ENCODE assay signal across 9 mouse cellular contexts in the genomic region with DNA sequence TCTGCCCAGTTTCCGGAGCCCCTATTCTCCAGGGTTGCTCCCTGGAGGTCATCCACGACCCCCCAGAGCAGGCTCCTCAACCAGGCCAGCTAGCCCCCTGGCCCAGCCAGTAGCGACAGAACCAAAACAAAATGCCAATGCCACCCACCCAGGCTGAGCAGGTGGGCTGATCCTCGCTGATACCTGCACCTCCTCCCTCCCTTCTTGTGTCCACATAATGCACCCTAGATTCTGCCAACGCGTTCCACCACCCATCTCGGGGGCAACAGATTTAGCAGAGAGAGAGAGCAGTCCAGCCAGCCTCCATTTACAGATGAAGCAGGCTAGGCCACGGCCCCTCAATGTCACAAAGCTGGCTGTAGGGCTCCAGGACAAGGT. TPM values are rescaled to one million over a fixed set of nuclear protein-coding genes. Genes with fewer than 3 reads are reported as not detected.
DNase-seq lines count a peak whose midpoint lies in the region; ATAC-seq and TF ChIP-seq lines count a peak whose summit lies in the region.
"Had no signal": no experiment of that assay in that cellular context is flagged by ENCODE, and none has a peak within 500 bp of the region (broad histone marks: within the 10 kb centered on the region; RNA-seq: fewer than 3 reads in every experiment).

No protein-coding gene starts in this region.

- peaks cover 11% of the 10 kb centered on the region for H3K4me1 ChIP-seq in kidney, embryonic 16.5 days (ENCODE audit: insufficient read depth, low read length)
- H3K4me1 ChIP-seq in embryonic facial prominence, embryonic 10.5 days: peaks cover 23% of the 10 kb centered on the region
- H3K4me1 ChIP-seq in hindbrain, embryonic 16.5 days (ENCODE audit: control insufficient read depth, insufficient read depth, low read depth, low read length): peaks cover 31% of the 10 kb centered on the region
- peaks cover 6% of the 10 kb centered on the region; the same call in 1 of the 2 replicates for H3K4me1 ChIP-seq in midbrain, postnatal 0 days (ENCODE audit: insufficient read depth, low read length)

- no peaks in the 10 kb centered on the region for H3K27me3 ChIP-seq in kidney, embryonic 16.5 days (ENCODE audit: insufficient read depth, low read length)
- H3K27me3 ChIP-seq in embryonic facial prominence, embryonic 10.5 days (replicated peaks; ENCODE audit: low read depth, poor library complexity, severe bottlenecking): no peaks in the 10 kb centered on the region
- no peaks in the 10 kb centered on the region for H3K27me3 ChIP-seq in hindbrain, embryonic 16.5 days (replicated peaks; ENCODE audit: control insufficient read depth, insufficient read depth, low read length)
- no peaks in the 10 kb centered on the region for H3K27me3 ChIP-seq in midbrain, postnatal 0 days (ENCODE audit: insufficient read depth, low read length)

- no peak; the same call in 1 of the 2 replicates for ATAC-seq in kidney, embryonic 16.5 days (ENCODE audit: low FRiP score, low TSS enrichment)
- peak; percentile 1; the same call in 1 of the 2 replicates for ATAC-seq in hindbrain, embryonic 16.5 days
- no peak; the same call in 1 of the 2 replicates for ATAC-seq in midbrain, postnatal 0 days (ENCODE audit: low FRiP score)

- no peak for TF ChIP-seq CTCF in midbrain, postnatal 0 days (IDR thresholded peaks at IDR 0.05)

- WGBS in kidney, embryonic 16.5 days: 32% methylated on average over 8 of the region's 8 CpGs
- WGBS in embryonic facial prominence, embryonic 10.5 days: 29% methylated on average over 8 of the region's 8 CpGs
- 13% methylated on average over 8 of the region's 8 CpGs for WGBS in hindbrain, embryonic 16.5 days
- 15% methylated on average over 8 of the region's 8 CpGs for WGBS in midbrain, postnatal 0 days

- H3K4me3 ChIP-seq in kidney, embryonic 16.5 days (ENCODE audit: low read length): peak overlapping the region; percentile 93
- peak overlapping the region; percentile 98 for H3K4me3 ChIP-seq in embryonic facial prominence, embryonic 10.5 days
- H3K4me3 ChIP-seq in hindbrain, embryonic 16.5 days (ENCODE audit: low read length): peak overlapping the region; percentile 80
- peak overlapping the region; percentile 84 for H3K4me3 ChIP-seq in midbrain, postnatal 0 days (ENCODE audit: low read depth, low read length)

- peak overlapping the region; percentile 94 for H3K9ac ChIP-seq in kidney, embryonic 16.5 days (replicated peaks; ENCODE audit: low read length)
- peak overlapping the region; percentile 95 for H3K9ac ChIP-seq in hindbrain, embryonic 16.5 days (ENCODE audit: low read depth, low read length)
- peak overlapping the region; percentile 95 for H3K9ac ChIP-seq in midbrain, postnatal 0 days (replicated peaks; ENCODE audit: low read length, poor library complexity, severe bottlenecking)

- H3K27ac ChIP-seq in kidney, embryonic 16.5 days (ENCODE audit: low read length): 0 out of 2 replicates have a peak overlapping the region, but pooled peaks have one; percentile 11
- peak overlapping the region; percentile 96 for H3K27ac ChIP-seq in embryonic facial prominence, embryonic 10.5 days (replicated peaks)
- peak overlapping the region; percentile 85 for H3K27ac ChIP-seq in hindbrain, embryonic 16.5 days (ENCODE audit: low read depth, low read length)
- peak overlapping the region; percentile 80 for H3K27ac ChIP-seq in midbrain, postnatal 0 days (ENCODE audit: low read depth, low read length)

- DNase-seq in kidney, adult 9 months: no peak
- DNase-seq in embryonic facial prominence, embryonic 10.5 days (ENCODE audit: low spot score): no peak
- DNase-seq in midbrain, postnatal 0 days (ENCODE audit: low spot score): no peak
- no peak for DNase-seq in gastrocnemius, adult 18-20 months (ENCODE audit: low spot score)
- no peak for DNase-seq in right cerebral cortex, adult 18-20 months
- DNase-seq in urinary bladder, postnatal 14 days (ENCODE audit: low spot score): no peak

- peak overlapping the region; percentile 91 for H3K4me2 ChIP-seq in kidney, embryonic 16.5 days (replicated peaks; ENCODE audit: low read depth, low read length)
- peak overlapping the region; percentile 89 for H3K4me2 ChIP-seq in hindbrain, embryonic 16.5 days (ENCODE audit: low read length)
- H3K4me2 ChIP-seq in midbrain, postnatal 0 days (ENCODE audit: low read depth, low read length, poor library complexity, severe bottlenecking): peak overlapping the region; percentile 64

- H3K36me3 ChIP-seq in kidney, embryonic 16.5 days (ENCODE audit: insufficient read depth, low read length): no peaks in the 10 kb centered on the region
- peaks cover 12% of the 10 kb centered on the region for H3K36me3 ChIP-seq in embryonic facial prominence, embryonic 10.5 days (replicated peaks)
- peaks cover 2% of the 10 kb centered on the region for H3K36me3 ChIP-seq in hindbrain, embryonic 16.5 days (ENCODE audit: control insufficient read depth, insufficient read depth, low read length)
- H3K36me3 ChIP-seq in midbrain, postnatal 0 days (ENCODE audit: insufficient read depth, low read length): peaks cover 7% of the 10 kb centered on the region; the same call in 1 of the 2 replicates

- no peaks in the 10 kb centered on the region for H3K9me3 ChIP-seq in kidney, embryonic 16.5 days (ENCODE audit: low read length)
- no peaks in the 10 kb centered on the region for H3K9me3 ChIP-seq in embryonic facial prominence, embryonic 10.5 days
- H3K9me3 ChIP-seq in hindbrain, embryonic 16.5 days (ENCODE audit: control insufficient read depth, low read length): no peaks in the 10 kb centered on the region
- H3K9me3 ChIP-seq in midbrain, postnatal 0 days (ENCODE audit: low read length): no peaks in the 10 kb centered on the region

RNA-seq across cellular contexts. Expression of a gene that starts 0.8 kb away (rescaled TPM):
- 1.4 and 2.3 TPM in 2 replicates for polyA plus RNA-seq in kidney, embryonic 16.5 days (2015; fragmentation: Nextera tagmentation; extraction: Ambion mirVana)
- 3.1 and 3.5 TPM in 2 replicates for polyA plus RNA-seq in embryonic facial prominence, embryonic 10.5 days (2016; fragmentation: Nextera tagmentation; extraction: Ambion mirVana)
- polyA plus RNA-seq in hindbrain, embryonic 16.5 days (2015; fragmentation: Nextera tagmentation; extraction: Ambion mirVana): 3.3 and 7.2 TPM in 2 replicates
- total RNA-seq in midbrain, postnatal 0 days (2014; rRNA removed): 32.1 and 36.0 TPM in 2 replicates
- polyA plus RNA-seq in midbrain, postnatal 0 days (2015; fragmentation: Nextera tagmentation; extraction: Ambion mirVana): 6.2 and 6.8 TPM in 2 replicates
- 1 to 10 TPM; 3.0 to 4.6 TPM for total RNA-seq in gastrocnemius, adult 18-20 months (2021)

RNA-seq across cellular contexts. Expression of a gene that starts 24.4 kb away (rescaled TPM):
- 0.05 TPM in 2 replicates for polyA plus RNA-seq in kidney, embryonic 16.5 days (2015; fragmentation: Nextera tagmentation; extraction: Ambion mirVana)
- not detected in 2 replicates for polyA plus RNA-seq in embryonic facial prominence, embryonic 10.5 days (2016; fragmentation: Nextera tagmentation; extraction: Ambion mirVana)
- polyA plus RNA-seq in hindbrain, embryonic 16.5 days (2015; fragmentation: Nextera tagmentation; extraction: Ambion mirVana): 0.16 and 0.31 TPM in 2 replicates
- 27.5 and 31.3 TPM in 2 replicates for total RNA-seq in midbrain, postnatal 0 days (2014; rRNA removed)
- 0.62 and 0.81 TPM in 2 replicates for polyA plus RNA-seq in midbrain, postnatal 0 days (2015; fragmentation: Nextera tagmentation; extraction: Ambion mirVana)
- total RNA-seq in gastrocnemius, adult 18-20 months (2021): not detected
- polyA plus RNA-seq: inflammation-experienced regulatory T-cells, adult 6 months had no signal

RNA-seq across cellular contexts. Expression of a gene that starts 34.0 kb away (rescaled TPM):
- 16.3 and 19.7 TPM in 2 replicates for polyA plus RNA-seq in kidney, embryonic 16.5 days (2015; fragmentation: Nextera tagmentation; extraction: Ambion mirVana)
- 21.7 and 22.7 TPM in 2 replicates for polyA plus RNA-seq in embryonic facial prominence, embryonic 10.5 days (2016; fragmentation: Nextera tagmentation; extraction: Ambion mirVana)
- polyA plus RNA-seq in hindbrain, embryonic 16.5 days (2015; fragmentation: Nextera tagmentation; extraction: Ambion mirVana): 16.4 and 20.5 TPM in 2 replicates
- 31.1 and 36.1 TPM in 2 replicates for total RNA-seq in midbrain, postnatal 0 days (2014; rRNA removed)
- 10.7 and 11.8 TPM in 2 replicates for polyA plus RNA-seq in midbrain, postnatal 0 days (2015; fragmentation: Nextera tagmentation; extraction: Ambion mirVana)
- 1 to 10 TPM; 6.7 to 7.7 TPM for total RNA-seq in gastrocnemius, adult 18-20 months (2021)

RNA-seq across cellular contexts. Expression of a gene that starts 42.3 kb away (rescaled TPM):
- polyA plus RNA-seq in kidney, embryonic 16.5 days (2015; fragmentation: Nextera tagmentation; extraction: Ambion mirVana): not detected in 2 replicates
- polyA plus RNA-seq in embryonic facial prominence, embryonic 10.5 days (2016; fragmentation: Nextera tagmentation; extraction: Ambion mirVana): not detected in 2 replicates
- not detected in 2 replicates for polyA plus RNA-seq in hindbrain, embryonic 16.5 days (2015; fragmentation: Nextera tagmentation; extraction: Ambion mirVana)
- not detected in 2 replicates for total RNA-seq in midbrain, postnatal 0 days (2014; rRNA removed)
- polyA plus RNA-seq in midbrain, postnatal 0 days (2015; fragmentation: Nextera tagmentation; extraction: Ambion mirVana): 0.09 TPM in 1 of 2 replicates, not detected in the other
- not detected for total RNA-seq in gastrocnemius, adult 18-20 months (2021)
- polyA plus RNA-seq: inflammation-experienced regulatory T-cells, adult 6 months had no signal

RNA-seq across cellular contexts. Expression of a gene that starts 46.2 kb away (rescaled TPM):
- 39.4 and 43.7 TPM in 2 replicates for polyA plus RNA-seq in kidney, embryonic 16.5 days (2015; fragmentation: Nextera tagmentation; extraction: Ambion mirVana)
- polyA plus RNA-seq in embryonic facial prominence, embryonic 10.5 days (2016; fragmentation: Nextera tagmentation; extraction: Ambion mirVana): 62.1 and 65.4 TPM in 2 replicates
- 24.9 and 28.2 TPM in 2 replicates for polyA plus RNA-seq in hindbrain, embryonic 16.5 days (2015; fragmentation: Nextera tagmentation; extraction: Ambion mirVana)
- total RNA-seq in midbrain, postnatal 0 days (2014; rRNA removed): 28.9 and 34.0 TPM in 2 replicates
- 18.3 and 19.6 TPM in 2 replicates for polyA plus RNA-seq in midbrain, postnatal 0 days (2015; fragmentation: Nextera tagmentation; extraction: Ambion mirVana)
- total RNA-seq in gastrocnemius, adult 18-20 months (2021): 10 to 100 TPM; 10.5 to 12.6 TPM

Comparison
In these comparisons a context has a peak if more than half of its experiments do, and no peak if none do; other contexts are left out.
1. H3K27ac ChIP-seq: peak in every context shown above with its lines; median percentile 96 in embryonic facial prominence, embryonic 10.5 days; 85 in hindbrain, embryonic 16.5 days; 80 in midbrain, postnatal 0 days; 11 in kidney, embryonic 16.5 days.